Mouse (Mus musculus): ENCODE measurements at regions not wholly inside any gene's neighbourhood (a gene's known extent, or its start where the extent isn't known, plus 50 kb on each side); places are given as distances from the start of the nearest gene placed in this dataset.

- DNase-seq = no peak
Measured at GRCm38 (mm10) chr17:73048164-73048563, 59.6 kb upstream of the Lclat1 start.

DNA sequence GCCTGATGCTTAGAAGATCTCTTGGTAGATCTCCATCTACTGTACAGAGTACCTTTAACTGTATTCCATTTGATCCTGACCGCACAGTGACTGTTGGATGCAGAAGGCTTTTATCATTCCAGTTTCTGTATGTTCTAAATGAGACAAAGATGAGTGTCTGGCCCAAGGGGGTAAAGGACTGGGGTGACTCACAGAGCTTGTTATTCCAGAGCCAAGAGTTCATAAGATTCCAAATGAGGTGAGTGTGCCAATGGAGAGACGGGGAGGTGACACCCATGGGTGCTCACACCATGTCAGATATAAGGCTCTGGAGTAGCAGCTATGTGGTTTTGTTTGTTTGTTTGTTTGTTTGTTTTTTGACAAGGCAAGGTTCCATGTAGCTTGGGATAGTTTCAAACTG is 54.8 kb upstream of the Lclat1 start:
- no peak for DNase-seq

DNA sequence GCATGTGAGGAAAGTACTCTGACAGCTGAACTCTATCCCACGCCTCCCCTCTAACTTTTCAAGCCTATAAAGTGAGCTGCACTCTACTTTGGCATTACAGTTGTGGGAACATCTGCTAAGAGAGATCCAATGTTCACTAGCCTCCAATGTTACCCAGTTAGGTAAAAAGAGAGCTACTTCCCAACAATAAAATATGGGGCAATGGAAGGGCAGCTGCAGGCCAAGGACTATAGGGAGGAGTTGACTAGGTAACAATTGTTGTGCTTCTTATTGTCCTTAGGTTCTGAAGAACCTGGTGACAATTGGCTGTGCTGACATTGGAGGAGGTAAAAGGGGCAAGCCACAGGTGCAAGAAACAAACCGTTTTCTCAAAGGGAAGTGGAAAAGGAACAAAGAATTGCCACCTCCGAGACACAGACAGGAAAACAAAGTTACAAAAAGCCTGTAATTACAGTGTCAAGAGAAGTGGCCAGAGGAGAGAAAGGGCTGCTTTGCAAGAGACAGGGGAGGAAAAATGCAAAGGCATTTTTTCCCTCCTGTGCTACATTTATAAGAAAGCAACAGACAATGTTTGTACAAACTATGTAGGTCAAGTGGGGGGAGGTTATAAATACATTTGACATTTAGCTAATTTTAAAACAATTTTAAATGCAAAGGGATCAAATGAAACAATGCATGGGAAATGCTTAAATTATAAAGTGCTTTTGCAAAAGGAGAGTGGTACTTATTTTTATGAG is 54.1 kb upstream of the Lclat1 start:
- DNase-seq = no peak

GRCm38 (mm10) chr17:73054226-73054625 is 53.6 kb upstream of the Lclat1 start:
- DNase-seq = peak; percentile 54 to 70

- DNase-seq = no peak
Measured at GRCm38 (mm10) chr17:73055197-73055596, 52.6 kb upstream of the Lclat1 start.

GRCm38 (mm10) chr17:73055611-73056010 is 52.2 kb upstream of the Lclat1 start:
- DNase-seq = no peak

DNA sequence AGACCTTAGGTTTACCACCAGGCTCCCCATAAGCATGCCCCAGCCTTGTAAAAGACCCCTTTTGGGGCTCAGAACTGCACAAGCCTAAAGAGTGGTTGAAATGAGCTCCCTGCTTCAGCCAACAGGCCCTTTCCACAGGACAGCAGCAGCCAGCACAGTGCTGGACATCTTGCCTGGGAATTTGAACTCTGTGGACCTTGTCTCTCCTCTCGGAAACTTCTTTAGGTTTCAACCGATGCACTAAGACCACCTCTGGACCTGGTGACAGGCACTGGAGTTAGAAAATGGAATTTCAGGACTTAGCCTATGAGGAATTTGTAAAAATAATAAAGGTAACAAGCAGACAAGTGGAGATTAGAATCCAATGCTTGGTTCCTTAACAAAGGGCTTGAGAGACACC is 51.2 kb upstream of the Lclat1 start:
- no peak for DNase-seq

All from heart, adult 18-20 months (tissue).